Mouse (Mus musculus) CH12.LX (cell line): ENCODE data around the gene Myo15b.

ENCODE experiments used
- CHD1 ChIP-seq: IDR thresholded peaks from 2 replicates; pipeline ENCODE4 v1.6.1; 2012; ENCODE audit warnings: low read depth, low read length, improper control_type of control experiment, inconsistent platforms
- EP300 ChIP-seq: IDR thresholded peaks from 2 replicates; pipeline ENCODE4 v1.6.1; 2011; ENCODE audit warnings: low read length, improper control_type of control experiment
- HCFC1 ChIP-seq: IDR thresholded peaks from 2 replicates; pipeline ENCODE4 v1.6.1; 2012; ENCODE audit warnings: low read depth, mild to moderate bottlenecking, inconsistent platforms, low read length, improper control_type of control experiment
- MAFK ChIP-seq: IDR thresholded peaks from 2 replicates; pipeline ENCODE4 v1.6.1; 2011; ENCODE audit warnings: low read length, improper control_type of control experiment; ENCODE audit not compliant: insufficient replicate concordance
- POLR2A ChIP-seq: IDR thresholded peaks from 2 replicates; pipeline ENCODE4 v1.6.1; 2011; ENCODE audit warnings: low read depth, mild to moderate bottlenecking, improper control_type of control experiment, low read length
- TBP ChIP-seq: conservative IDR thresholded peaks from 2 replicates; pipeline ENCODE4 v1.6.1; 2011; ENCODE audit warnings: low read depth, low read length, improper control_type of control experiment
- ZKSCAN1 ChIP-seq: IDR thresholded peaks from 2 replicates; pipeline ENCODE4 v1.6.1; 2012; ENCODE audit warnings: low read depth, inconsistent platforms, low read length, improper control_type of control experiment, borderline replicate concordance

GRCm38 (mm10) chr11:115838895-115839311 is 19.3 kb upstream of the Myo15b start:
- TF ChIP-seq MAFK, result no peak
- TF ChIP-seq TBP, result no peak
- TF ChIP-seq ZKSCAN1, result no peak
- no peak for TF ChIP-seq EP300
- no peak for TF ChIP-seq POLR2A
- no peak for TF ChIP-seq HCFC1
- TF ChIP-seq CHD1, result no peak
